Comparison of ENCODE assay signal across 7 mouse cellular contexts in genomic region chr7:102222336-102222735, GRCm38 (mm10). TPM values are rescaled to one million over a fixed set of nuclear protein-coding genes. Genes with fewer than 3 reads are reported as not detected.
A peak's percentile ranks its signal among the peaks of the same experiment; 100 is the strongest.
DNase-seq lines count a peak whose midpoint lies in the region; ATAC-seq and TF ChIP-seq lines count a peak whose summit lies in the region.

No protein-coding gene starts in this region.

- peak; percentile 83 for ATAC-seq in G1E (ENCODE audit: extremely low read depth, insufficient number of reproducible peaks, low FRiP score, poor library complexity, severe bottlenecking)
- ATAC-seq in heart, postnatal 0 days (ENCODE audit: insufficient read depth, low read depth) = peak; percentile 73

- H3K4me3 ChIP-seq in G1E (ENCODE audit: low read depth, low read length) = peak overlapping the region; percentile 77
- H3K4me3 ChIP-seq in heart, postnatal 0 days (ENCODE audit: low read depth, low read length) = peak overlapping the region; percentile 83
- H3K4me3 ChIP-seq in limb, embryonic 10.5 days = peak overlapping the region; percentile 79
- H3K4me3 ChIP-seq in midbrain, embryonic 10.5 days = peak overlapping the region; percentile 75

- peak; percentile 72 for DNase-seq in CD4-positive helper T cell, adult 2 months (ENCODE audit: low read depth, low spot score)
- DNase-seq in G1E (ENCODE audit: low spot score) = no peak
- peak; percentile 37 for DNase-seq in embryo, embryonic 11.5 days (ENCODE audit: low read depth, low spot score)
- DNase-seq in heart, postnatal 0 days (ENCODE audit: low spot score) = peak; percentile 48
- peak; percentile 72 for DNase-seq in limb, embryonic 10.5 days (ENCODE audit: low spot score)
- peak; percentile 69 for DNase-seq in midbrain, embryonic 10.5 days (ENCODE audit: low spot score)
- DNase-seq in ovary, postnatal 14 days (ENCODE audit: low spot score) = no peak

- H3K36me3 ChIP-seq in G1E (replicated peaks) = peaks cover 22% of the 10 kb centered on the region
- no peaks in the 10 kb centered on the region for H3K36me3 ChIP-seq in heart, postnatal 0 days (replicated peaks; ENCODE audit: control insufficient read depth, insufficient read depth, low read length)
- H3K36me3 ChIP-seq in limb, embryonic 10.5 days = peaks cover 19% of the 10 kb centered on the region
- peaks cover 5% of the 10 kb centered on the region for H3K36me3 ChIP-seq in midbrain, embryonic 10.5 days

- no peaks in the 10 kb centered on the region for H3K27me3 ChIP-seq in G1E (ENCODE audit: insufficient read depth, low read length)
- H3K27me3 ChIP-seq in heart, postnatal 0 days (ENCODE audit: control insufficient read depth, insufficient read depth, low read length) = no peaks in the 10 kb centered on the region
- no peaks in the 10 kb centered on the region for H3K27me3 ChIP-seq in limb, embryonic 10.5 days (ENCODE audit: low read depth, poor library complexity, severe bottlenecking)
- no peaks in the 10 kb centered on the region for H3K27me3 ChIP-seq in midbrain, embryonic 10.5 days (ENCODE audit: low read depth, poor library complexity, severe bottlenecking)

- H3K27ac ChIP-seq in heart, postnatal 0 days (ENCODE audit: low read depth) = peak overlapping the region; percentile 39; the same call in 1 of the 2 replicates
- H3K27ac ChIP-seq in limb, embryonic 10.5 days = peak overlapping the region; percentile 87
- 0 out of 2 replicates have a peak overlapping the region, but pooled peaks have one; percentile 82 for H3K27ac ChIP-seq in midbrain, embryonic 10.5 days (replicated peaks)

- H3K9ac ChIP-seq in heart, postnatal 0 days (replicated peaks; ENCODE audit: low read depth, low read length) = peak overlapping the region; percentile 72

- no peak for TF ChIP-seq CTCF in G1E (IDR thresholded peaks at IDR 0.05; ENCODE audit: low read depth, low read length)
- peak; percentile 62 for TF ChIP-seq CTCF in heart, postnatal 0 days (IDR thresholded peaks at IDR 0.05; ENCODE audit: low read depth)

- under 1% methylated on average over 11 of the region's 13 CpGs for WGBS in heart, postnatal 0 days
- WGBS in limb, embryonic 10.5 days = under 1% methylated on average over 11 of the region's 13 CpGs
- under 1% methylated on average over 11 of the region's 13 CpGs for WGBS in midbrain, embryonic 10.5 days

- TF ChIP-seq EP300 in heart, postnatal 0 days (IDR thresholded peaks at IDR 0.05; ENCODE audit: low read depth) = no peak

- no peaks in the 10 kb centered on the region for H3K9me3 ChIP-seq in G1E (replicated peaks)
- H3K9me3 ChIP-seq in heart, postnatal 0 days (replicated peaks; ENCODE audit: control insufficient read depth, low read length) = no peaks in the 10 kb centered on the region
- no peaks in the 10 kb centered on the region for H3K9me3 ChIP-seq in limb, embryonic 10.5 days (replicated peaks)
- H3K9me3 ChIP-seq in midbrain, embryonic 10.5 days (replicated peaks) = no peaks in the 10 kb centered on the region

- H3K4me1 ChIP-seq in G1E (ENCODE audit: insufficient read depth, low read depth, low read length) = peaks cover 22% of the 10 kb centered on the region
- H3K4me1 ChIP-seq in heart, postnatal 0 days (ENCODE audit: control insufficient read depth, insufficient read depth) = peaks cover 15% of the 10 kb centered on the region; the same call in 1 of the 2 replicates
- H3K4me1 ChIP-seq in limb, embryonic 10.5 days = peaks cover 13% of the 10 kb centered on the region; the same call in 1 of the 2 replicates
- H3K4me1 ChIP-seq in midbrain, embryonic 10.5 days = peaks cover 13% of the 10 kb centered on the region

- H3K4me2 ChIP-seq in heart, postnatal 0 days (ENCODE audit: low read depth, low read length) = peak overlapping the region; percentile 86

RNA-seq across cellular contexts. Expression of gene Pgap2, which starts 12.3 kb away (rescaled TPM):
- total RNA-seq in G1E (2014; fragmentation: Nextera tagmentation) (60.1 and 61.9 TPM in 2 replicates), G1E (2017) (24.1 and 27.8 TPM in 2 replicates)
- polyA plus RNA-seq in G1E (2012) = 18.0 and 19.1 TPM in 2 replicates
- total RNA-seq in heart, postnatal 0 days (2014; rRNA removed; ENCODE audit: low replicate concordance) = 79.5 and 117 TPM in 2 replicates
- 60.9 TPM in 2 replicates for polyA plus RNA-seq in heart, postnatal 0 days (2015; fragmentation: Nextera tagmentation; extraction: Ambion mirVana)
- 59.6 and 68.5 TPM in 2 replicates for polyA plus RNA-seq in limb, embryonic 10.5 days (2016; fragmentation: Nextera tagmentation; extraction: Ambion mirVana)
- polyA plus RNA-seq in midbrain, embryonic 10.5 days (2016; fragmentation: Nextera tagmentation; extraction: Ambion mirVana) = 48.7 and 49.2 TPM in 2 replicates

RNA-seq across cellular contexts. Expression of gene Nup98, which starts 12.4 kb away (rescaled TPM):
- 172 and 179 TPM in 2 replicates for total RNA-seq in G1E (2014; fragmentation: Nextera tagmentation)
- 54.4 and 60.5 TPM in 2 replicates for total RNA-seq in G1E (2017)
- 8.4 and 11.3 TPM in 2 replicates for polyA plus RNA-seq in G1E (2012)
- total RNA-seq in heart, postnatal 0 days (2014; rRNA removed; ENCODE audit: low replicate concordance) = 28.0 and 36.0 TPM in 2 replicates
- 10.6 and 12.2 TPM in 2 replicates for polyA plus RNA-seq in heart, postnatal 0 days (2015; fragmentation: Nextera tagmentation; extraction: Ambion mirVana)
- 45.5 and 49.7 TPM in 2 replicates for polyA plus RNA-seq in limb, embryonic 10.5 days (2016; fragmentation: Nextera tagmentation; extraction: Ambion mirVana)
- polyA plus RNA-seq in midbrain, embryonic 10.5 days (2016; fragmentation: Nextera tagmentation; extraction: Ambion mirVana) = 43.9 and 44.4 TPM in 2 replicates

RNA-seq across cellular contexts. Expression of gene Rhog, which starts 33.5 kb away (rescaled TPM):
- 240 and 241 TPM in 2 replicates for total RNA-seq in G1E (2014; fragmentation: Nextera tagmentation)
- 50.4 and 68.5 TPM in 2 replicates for total RNA-seq in G1E (2017)
- 121 and 212 TPM in 2 replicates for polyA plus RNA-seq in G1E (2012)
- total RNA-seq in heart, postnatal 0 days (2014; rRNA removed; ENCODE audit: low replicate concordance) = 24.6 and 31.3 TPM in 2 replicates
- polyA plus RNA-seq in heart, postnatal 0 days (2015; fragmentation: Nextera tagmentation; extraction: Ambion mirVana) = 34.7 and 36.7 TPM in 2 replicates
- polyA plus RNA-seq in limb, embryonic 10.5 days (2016; fragmentation: Nextera tagmentation; extraction: Ambion mirVana) = 52.5 and 55.4 TPM in 2 replicates
- polyA plus RNA-seq in midbrain, embryonic 10.5 days (2016; fragmentation: Nextera tagmentation; extraction: Ambion mirVana) = 34.8 and 34.9 TPM in 2 replicates

RNA-seq across cellular contexts. Expression of gene Stim1, which starts 45.3 kb away (rescaled TPM):
- total RNA-seq in G1E (2014; fragmentation: Nextera tagmentation) = 25.8 and 27.3 TPM in 2 replicates
- total RNA-seq in G1E (2017) = 24.2 and 25.1 TPM in 2 replicates
- 20.2 and 35.8 TPM in 2 replicates for polyA plus RNA-seq in G1E (2012)
- 28.1 and 59.0 TPM in 2 replicates for total RNA-seq in heart, postnatal 0 days (2014; rRNA removed; ENCODE audit: low replicate concordance)
- 11.4 and 11.6 TPM in 2 replicates for polyA plus RNA-seq in heart, postnatal 0 days (2015; fragmentation: Nextera tagmentation; extraction: Ambion mirVana)
- 10.7 and 14.5 TPM in 2 replicates for polyA plus RNA-seq in limb, embryonic 10.5 days (2016; fragmentation: Nextera tagmentation; extraction: Ambion mirVana)
- 11.7 and 12.4 TPM in 2 replicates for polyA plus RNA-seq in midbrain, embryonic 10.5 days (2016; fragmentation: Nextera tagmentation; extraction: Ambion mirVana)

Comparison
In these comparisons a context has a peak if more than half of its experiments do, and no peak if none do; other contexts are left out.
1. DNase-seq: peak in CD4-positive helper T cell, adult 2 months (single experiment), embryo, embryonic 11.5 days (single experiment), heart, postnatal 0 days (single experiment), limb, embryonic 10.5 days (single experiment) and midbrain, embryonic 10.5 days (single experiment); none in G1E (single experiment) and ovary, postnatal 14 days (single experiment).
2. Peak in every context shown above with its lines, with median percentiles within 50 percentile points of each other: H3K4me3 ChIP-seq and H3K27ac ChIP-seq.